In genomic region chr10:63177286-63178140, GRCm38 (mm10) we compare ENCODE assay signal across 12 mouse cellular contexts. TPM values are rescaled to one million over a fixed set of nuclear protein-coding genes. Genes with fewer than 3 reads are reported as not detected.
A peak's percentile ranks its signal among the peaks of the same experiment; 100 is the strongest.
DNase-seq lines count a peak whose midpoint lies in the region; ATAC-seq and TF ChIP-seq lines count a peak whose summit lies in the region.
"Had no signal": no experiment of that assay in that cellular context is flagged by ENCODE, and none has a peak within 500 bp of the region (broad histone marks: within the 10 kb centered on the region; RNA-seq: fewer than 3 reads in every experiment).

No protein-coding gene starts in this region.

- H3K4me1 ChIP-seq in lung, adult 2 months (ENCODE audit: control insufficient read depth, insufficient read depth, low read length) = no peaks in the 10 kb centered on the region
- H3K4me1 ChIP-seq in small intestine, adult 2 months (ENCODE audit: control insufficient read depth, insufficient read depth, insufficient read length, low read length) = peaks cover 3% of the 10 kb centered on the region; the same call in 1 of the 2 replicates
- H3K4me1 ChIP-seq: hindbrain, embryonic 15.5 days; neural tube, embryonic 15.5 days had no signal

- ATAC-seq in CD4-positive, CD25-positive, alpha-beta regulatory T cell, adult 4 months = no peak

- TF ChIP-seq POLR2A in lung, adult 2 months (IDR thresholded peaks at IDR 0.05; ENCODE audit: borderline replicate concordance, extremely low read depth, low read depth, low read length) = no peak
- TF ChIP-seq POLR2A in small intestine, adult 2 months (IDR thresholded peaks at IDR 0.05; ENCODE audit: low read depth, low read length) = no peak

- DNase-seq in CD4-positive, CD25-positive, alpha-beta regulatory T cell, adult 2 months (ENCODE audit: low read depth, low spot score) = peak; percentile 17
- peak; percentile 10 for DNase-seq in lung, adult 2 months
- DNase-seq in lung, adult 18-20 months = no peak
- DNase-seq in fibroblast of lung, adult 2 months (ENCODE audit: low read depth) = peak; percentile 22
- no peak for DNase-seq in frontal cortex, postnatal 10 days (ENCODE audit: low spot score in 2 of 2)
- DNase-seq in layer of hippocampus, postnatal 10 days (ENCODE audit: low spot score in 2 of 2) = no peak
- DNase-seq: cerebellum, postnatal 10 days had no signal

- no peak overlapping the region for H3K27ac ChIP-seq in small intestine, adult 2 months (ENCODE audit: insufficient read depth, low read depth, low read length)
- H3K27ac ChIP-seq: hindbrain, embryonic 15.5 days; neural tube, embryonic 15.5 days had no signal

- peak overlapping the region; percentile 57 for H3K4me3 ChIP-seq in lung, adult 2 months (replicated peaks; ENCODE audit: extremely low read depth, low read depth, low read length)
- 0 out of 2 replicates have a peak overlapping the region, but pooled peaks have one; percentile 13 for H3K4me3 ChIP-seq in small intestine, adult 2 months (ENCODE audit: low read depth, low read length)
- H3K4me3 ChIP-seq: hindbrain, embryonic 15.5 days; neural tube, embryonic 15.5 days had no signal

- H3K36me3 ChIP-seq in small intestine, adult 2 months (ENCODE audit: control insufficient read depth, insufficient read depth, low read length) = no peaks in the 10 kb centered on the region
- H3K36me3 ChIP-seq: hindbrain, embryonic 15.5 days; neural tube, embryonic 15.5 days had no signal

- H3K27me3 ChIP-seq in small intestine, adult 2 months (ENCODE audit: control insufficient read depth, insufficient read depth, low read length) = no peaks in the 10 kb centered on the region
- H3K27me3 ChIP-seq: hindbrain, embryonic 15.5 days; megakaryocyte, embryonic 14.5 days; neural tube, embryonic 15.5 days had no signal

- no peak for TF ChIP-seq CTCF in lung, adult 2 months (IDR thresholded peaks at IDR 0.05; ENCODE audit: insufficient read depth, low read length)
- no peak for TF ChIP-seq CTCF in small intestine, adult 2 months (IDR thresholded peaks at IDR 0.05; ENCODE audit: extremely low read depth, insufficient read length, insufficient replicate concordance, low read depth, low read length)

- 42% methylated on average over 21 of the region's 21 CpGs for WGBS in lung, adult 2 months
- WGBS in small intestine, adult 2 months = 56% methylated on average over 21 of the region's 21 CpGs

RNA-seq across cellular contexts. Expression of gene Mypn, which starts 26.2 kb away (rescaled TPM):
- not detected for polyA plus RNA-seq in CD4-positive, CD25-positive, alpha-beta regulatory T cell, adult 4 months (2017; shearing (Covaris generic))
- 0.63 and 2.6 TPM in 2 replicates for polyA plus RNA-seq in lung, adult 2 months (2012; rRNA removed)
- polyA plus RNA-seq in small intestine, adult 2 months (2012; rRNA removed) = 0.05 TPM in 2 replicates
- 1 to 10 TPM; 3.7 to 4.2 TPM for total RNA-seq in layer of hippocampus, postnatal 10 days (2021)

Comparison
In these comparisons a context has a peak if more than half of its experiments do, and no peak if none do; other contexts are left out.
1. DNase-seq: peak in CD4-positive, CD25-positive, alpha-beta regulatory T cell, adult 2 months (single experiment), lung, adult 2 months (single experiment) and fibroblast of lung, adult 2 months (single experiment); none in lung, adult 18-20 months (0 of 2), frontal cortex, postnatal 10 days (0 of 2) and layer of hippocampus, postnatal 10 days (0 of 2).